Mouse (Mus musculus) liver, embryonic 14.5 days (tissue): ENCODE measurements around the gene Zic1.

ENCODE experiments used
- CTCF ChIP-seq: IDR thresholded peaks from 2 replicates; pipeline ENCODE4 v1.5.1; 2016; ENCODE audit warnings: antibody characterized with exemption, low read depth, control low read depth
- EP300 ChIP-seq: IDR thresholded peaks from 2 replicates; pipeline ENCODE4 v1.6.1; 2016; ENCODE audit warnings: antibody characterized with exemption, low read depth

DNA sequence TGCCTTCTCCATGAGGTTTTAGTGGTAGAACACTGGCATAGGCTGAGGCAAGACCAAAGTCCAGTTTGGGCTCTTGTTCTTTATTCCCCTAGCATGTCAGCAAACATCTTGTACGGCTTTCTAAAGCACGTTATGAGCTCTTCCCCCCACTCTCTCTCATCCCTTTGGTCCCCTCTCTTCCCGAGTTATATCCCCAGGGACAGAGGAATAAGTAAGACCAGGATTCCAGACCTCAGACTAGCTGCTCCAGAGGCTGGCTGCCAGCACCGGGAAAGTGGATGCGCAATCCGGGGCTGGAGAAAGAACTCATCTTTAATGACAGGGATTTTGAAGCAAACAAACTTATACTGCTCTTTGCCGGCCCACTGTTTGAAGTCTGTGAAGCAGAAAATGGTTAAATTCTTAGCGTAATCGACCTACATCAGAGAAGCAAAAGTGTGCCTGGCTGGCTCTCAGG is 14.9 kb upstream of the Zic1 start:
- no peak for TF ChIP-seq EP300
- TF ChIP-seq CTCF, result no peak
